Mouse (Mus musculus) G1E-ER4 (cell line): Measurements from ENCODE around the gene Atat1. TPM values are rescaled to one million over a fixed set of nuclear protein-coding genes. Genes with fewer than 3 reads are reported as not detected.

Experiments used
- GATA1 ChIP-seq: IDR thresholded peaks from one replicate; pipeline ENCODE4 v1.8.0; 2012; ENCODE audit warnings: low read length, inconsistent platforms
- polyA plus RNA-seq: library from polyadenylated mRNA; stranded (reverse); fragments of >175 nt; gene quantifications from 2 replicates; pipeline ENCODE4 v1.2.3, GENCODE M21; 2012

Atat1 gene
- polyA plus RNA-seq, result 13.6 and 20.0 TPM in 2 replicates

DNA sequence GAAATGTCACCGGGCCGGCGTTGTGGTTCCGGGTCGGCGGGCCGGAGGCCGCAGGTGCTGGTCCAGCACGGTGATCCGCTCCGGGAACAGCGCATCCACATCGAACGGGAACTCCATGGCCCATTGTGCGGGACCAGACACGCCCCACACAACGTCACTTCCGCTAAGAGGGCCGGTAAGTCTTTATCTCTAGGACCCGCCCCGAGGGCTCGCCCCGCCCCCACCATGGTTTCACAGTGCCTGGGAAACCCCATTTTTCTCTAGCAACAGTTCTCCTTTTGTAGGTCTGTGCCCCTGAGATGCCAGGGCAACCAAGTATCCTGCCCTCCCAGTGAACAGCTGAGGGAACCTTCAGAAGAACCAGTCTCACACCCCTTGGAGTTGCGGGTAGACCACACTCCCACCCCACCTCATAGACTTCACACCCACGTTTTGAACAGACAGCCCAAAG is at the start of gene Atat1:
Gene Atat1, minus strand, starts transcription at position 157 of the 451 bp plus-strand sequence.
- TF ChIP-seq GATA1, result no peak

DNA sequence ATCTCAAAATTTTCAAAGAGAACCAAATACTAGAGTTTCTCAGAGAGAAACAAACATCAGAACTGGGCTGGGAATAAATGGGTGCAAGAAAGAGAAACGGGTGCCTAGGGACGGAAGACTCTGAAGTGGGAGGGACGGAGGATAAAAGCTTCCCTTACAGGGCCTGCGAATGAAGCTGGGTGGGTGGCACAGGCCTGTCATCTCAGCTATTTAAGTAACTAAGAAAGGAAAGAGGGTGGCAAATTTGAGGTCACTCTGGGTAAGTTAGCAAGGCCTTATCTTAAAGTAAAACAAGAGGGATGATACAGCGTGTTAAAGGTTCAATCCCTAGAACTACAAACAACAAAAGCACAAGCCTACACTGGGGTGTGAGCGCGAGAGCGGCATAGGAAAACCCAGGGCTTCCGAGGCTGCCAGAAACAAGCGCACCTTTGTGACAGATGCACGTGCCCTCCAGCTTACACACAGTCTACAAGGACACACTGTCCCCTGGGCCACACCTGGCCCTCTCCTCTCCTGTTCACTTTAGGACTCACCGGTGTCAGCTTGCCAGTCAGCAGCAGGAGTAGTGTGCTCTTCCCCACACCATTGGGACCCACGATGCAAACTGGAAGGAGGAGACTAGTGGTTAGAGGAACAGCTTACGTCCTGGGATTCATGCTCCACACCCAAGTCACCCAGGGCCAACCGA is 48.8 kb upstream of the Atat1 start:
- TF ChIP-seq GATA1, result no peak

DNA sequence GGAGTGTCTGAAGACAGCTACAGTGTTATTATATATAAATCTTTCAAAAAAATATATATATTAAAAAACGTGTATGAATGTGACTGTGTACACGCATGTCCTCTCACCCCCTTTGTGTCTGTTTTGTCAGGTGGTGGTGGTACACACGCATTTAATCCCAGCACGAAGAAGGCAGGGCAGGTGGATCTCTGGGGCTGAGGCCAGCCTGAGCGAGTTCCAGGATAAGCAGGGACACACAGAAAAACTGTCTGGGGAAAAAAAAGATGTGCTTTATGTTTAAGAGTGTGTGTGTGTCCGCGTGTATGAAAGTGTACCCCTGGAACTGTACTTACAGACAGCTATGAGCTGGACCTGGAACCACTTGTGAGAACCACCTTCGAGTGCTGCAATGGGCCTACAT is 44.8 kb upstream of the Atat1 start:
- TF ChIP-seq GATA1, result no peak

GRCm38 (mm10) chr17:35939941-35940340 is 30.1 kb upstream of the Atat1 start:
- no peak for TF ChIP-seq GATA1

GRCm38 (mm10) chr17:35939108-35939507 is 29.2 kb upstream of the Atat1 start:
- TF ChIP-seq GATA1, result no peak

DNA sequence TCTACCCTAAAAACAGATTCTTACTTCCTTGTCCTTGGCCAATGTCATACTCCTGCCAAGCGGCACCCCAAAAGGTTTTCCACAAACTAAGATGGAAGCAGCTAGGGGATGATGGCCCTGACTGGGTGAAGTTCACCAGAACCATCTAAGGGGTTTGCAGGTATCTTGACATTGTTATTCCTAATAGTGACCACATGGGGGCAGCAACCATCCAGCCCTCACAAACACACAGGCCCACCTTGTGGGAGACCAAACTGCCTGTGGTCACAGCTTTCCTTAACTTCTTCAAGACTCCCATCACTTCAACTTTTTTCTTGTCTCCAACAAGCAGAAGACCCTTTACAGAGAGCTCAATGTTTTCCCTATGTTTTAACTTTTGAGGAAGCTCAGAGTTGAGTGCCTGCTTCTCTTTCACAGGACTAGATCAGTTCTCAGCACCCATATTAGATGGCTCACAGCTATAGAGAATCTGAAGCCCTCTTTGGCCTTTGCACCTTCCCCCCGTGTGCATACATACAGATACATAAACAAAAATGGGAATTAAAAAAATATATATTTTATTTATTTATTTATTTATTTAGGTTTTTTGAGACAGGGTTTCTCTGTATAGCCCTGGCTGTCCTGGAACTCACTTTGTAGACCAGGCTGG is 27.9 kb upstream of the Atat1 start:
- no peak for TF ChIP-seq GATA1

GRCm38 (mm10) chr17:35932608-35933007 is 22.7 kb upstream of the Atat1 start:
- no peak for TF ChIP-seq GATA1

DNA sequence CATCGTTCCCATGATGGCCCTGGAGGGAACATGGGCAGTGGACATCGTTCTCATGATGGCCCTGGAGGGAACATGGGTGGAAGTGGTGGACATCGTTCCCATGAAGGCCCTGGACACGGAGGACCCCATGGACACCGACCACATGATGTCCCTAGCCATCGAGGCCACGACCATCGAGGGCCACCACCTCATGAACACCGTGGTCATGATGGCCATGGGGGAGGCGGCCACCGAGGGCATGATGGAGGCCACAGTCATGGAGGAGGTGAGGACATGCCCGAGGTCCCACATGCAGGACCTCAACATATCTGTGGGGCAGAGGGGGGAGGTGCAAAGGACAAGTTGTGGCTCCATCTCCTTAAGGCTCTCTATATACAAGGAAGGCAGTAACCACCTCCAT is 20.8 kb upstream of the Atat1 start:
- TF ChIP-seq GATA1, result no peak

DNA sequence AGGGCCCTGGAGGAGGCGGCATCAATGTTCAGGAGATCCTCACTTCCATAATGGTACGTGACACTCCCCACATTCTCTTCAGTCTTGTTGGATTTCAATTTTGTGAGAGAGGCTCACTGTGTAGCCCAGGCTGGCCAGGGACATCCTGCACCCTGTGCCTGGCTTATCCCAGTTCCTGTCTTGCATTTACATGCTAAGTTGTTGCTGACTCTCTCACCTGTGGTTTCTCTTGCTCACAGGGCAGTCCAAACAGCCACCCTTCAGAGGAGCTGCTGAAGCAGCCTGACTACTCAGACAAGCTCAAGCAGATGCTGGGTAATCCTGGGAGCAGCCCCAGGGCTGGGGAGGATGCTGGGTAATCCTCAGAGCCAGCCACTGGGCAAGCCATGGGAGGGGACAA is 19.7 kb upstream of the Atat1 start:
- TF ChIP-seq GATA1, result no peak

DNA sequence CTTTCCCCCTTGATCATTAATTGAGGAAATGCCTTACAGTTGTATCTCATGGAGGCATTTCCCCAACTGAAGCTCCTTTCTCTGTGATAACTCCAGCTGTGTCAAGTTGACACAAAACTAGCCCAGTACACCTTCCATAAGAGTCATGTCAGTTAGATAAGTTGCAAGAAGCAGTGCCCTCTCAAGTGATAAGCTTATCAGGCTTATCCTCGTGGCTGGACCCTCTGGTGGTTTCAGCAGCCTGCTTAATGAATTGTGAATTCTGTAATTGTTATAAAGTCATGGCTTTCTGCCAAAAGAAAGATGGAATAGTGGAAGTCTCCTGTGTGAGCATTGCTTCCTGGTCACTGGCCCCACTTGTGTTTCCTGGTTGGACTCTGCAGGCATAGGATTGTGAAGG is 17.6 kb upstream of the Atat1 start:
- TF ChIP-seq GATA1, result peak; percentile 95

DNA sequence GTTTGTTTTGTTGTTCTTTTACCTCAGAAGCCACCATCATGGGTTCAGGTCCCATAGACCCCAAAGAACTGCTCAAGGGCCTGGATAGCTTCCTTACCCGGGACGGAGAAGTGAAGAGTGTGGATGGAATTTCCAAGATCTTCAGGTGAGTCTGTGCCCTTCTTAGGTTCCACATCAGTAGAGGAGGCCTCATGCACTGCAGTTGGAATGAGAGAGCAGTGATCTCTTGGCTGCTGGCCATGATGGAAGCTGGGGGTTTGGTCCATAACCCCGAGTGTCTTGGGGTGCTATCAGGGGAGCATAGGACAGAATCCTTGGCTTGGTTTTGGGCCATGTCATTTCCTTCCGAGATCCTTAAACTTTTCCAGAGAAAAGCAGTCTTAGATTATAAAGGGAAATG is 13.4 kb upstream of the Atat1 start:
- TF ChIP-seq GATA1, result no peak

- no peak for TF ChIP-seq GATA1
Observed at GRCm38 (mm10) chr17:35922566-35922965, 12.7 kb upstream of the Atat1 start.

GRCm38 (mm10) chr17:35921710-35922109 is 11.8 kb upstream of the Atat1 start:
- TF ChIP-seq GATA1, result no peak

- no peak for TF ChIP-seq GATA1
Observed at GRCm38 (mm10) chr17:35920862-35921562, 11.1 kb upstream of the Atat1 start.

DNA sequence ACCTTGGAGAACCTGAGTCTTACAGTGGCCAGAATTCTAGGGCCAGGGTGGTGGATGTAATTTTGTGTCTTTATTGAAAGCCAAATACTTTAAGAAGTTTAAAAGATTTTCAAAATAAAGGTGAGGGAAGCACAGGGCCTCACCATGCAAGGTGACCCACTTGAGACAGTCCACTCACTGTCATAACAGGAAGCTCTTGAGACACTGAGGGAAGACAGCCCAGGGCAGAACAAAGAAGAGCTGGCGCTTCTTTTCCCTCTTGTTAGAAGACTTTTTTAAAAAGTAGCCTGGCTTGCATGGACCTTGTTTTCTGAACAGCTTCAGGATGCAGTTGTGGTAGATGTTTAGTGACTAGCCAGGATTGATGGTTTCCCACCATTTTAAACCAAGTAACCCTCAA is 10.5 kb upstream of the Atat1 start:
- TF ChIP-seq GATA1, result no peak

DNA sequence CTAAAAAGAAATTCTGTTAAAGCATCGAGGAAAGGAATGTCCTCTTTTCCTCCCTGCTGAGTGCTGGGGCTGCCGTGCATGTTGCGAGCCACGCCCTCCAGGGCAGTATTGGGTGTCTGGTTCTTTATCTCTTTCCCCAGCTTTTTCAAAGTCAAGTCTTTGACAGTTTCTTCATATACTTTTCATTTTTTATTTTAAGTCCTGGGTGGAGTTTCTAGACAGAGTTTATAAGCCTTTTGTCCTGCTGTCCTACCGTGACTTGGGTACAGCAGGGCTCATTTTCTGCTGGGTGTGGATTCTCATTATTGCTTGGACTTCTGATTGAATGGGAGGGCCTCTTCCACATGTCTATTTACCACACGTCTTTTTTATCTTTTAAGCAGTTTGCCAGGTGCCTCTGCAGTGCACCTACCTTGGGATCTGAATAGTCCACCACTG is 10.0 kb upstream of the Atat1 start:
- TF ChIP-seq GATA1, result no peak
